Mouse (Mus musculus) left cerebral cortex, adult 11 months (tissue): ENCODE results near the gene Efhd1.

Experiments
- DNase-seq: peaks from one replicate; pipeline ENCODE4 v3.0.0; 2022; ENCODE audit warnings: low spot score

The Efhd1 gene

GRCm38 (mm10) chr1:87270204-87270603 is 6.0 kb downstream of the Efhd1 start:
- DNase-seq, result no peak

GRCm38 (mm10) chr1:87270641-87271467 is 6.7 kb downstream of the Efhd1 start:
- no peak for DNase-seq

GRCm38 (mm10) chr1:87271596-87271995 is 7.4 kb downstream of the Efhd1 start:
- no peak for DNase-seq

- no peak for DNase-seq
These were observed 8.3 kb downstream of the Efhd1 start for GRCm38 (mm10) chr1:87272462-87272861.

GRCm38 (mm10) chr1:87273514-87273942 is 9.4 kb downstream of the Efhd1 start:
- peak; percentile 54 for DNase-seq

GRCm38 (mm10) chr1:87274134-87274533 is 10.0 kb downstream of the Efhd1 start:
- DNase-seq, result no peak

GRCm38 (mm10) chr1:87275151-87275550 is 11.0 kb downstream of the Efhd1 start:
- no peak for DNase-seq

GRCm38 (mm10) chr1:87276056-87276455 is 11.9 kb downstream of the Efhd1 start:
- DNase-seq, result no peak

- no peak for DNase-seq
These were observed 16.1 kb downstream of the Efhd1 start for GRCm38 (mm10) chr1:87280281-87280680.

- DNase-seq, result no peak
These were observed 17.6 kb downstream of the Efhd1 start for GRCm38 (mm10) chr1:87281599-87282412.

GRCm38 (mm10) chr1:87282413-87282788 is 18.2 kb downstream of the Efhd1 start:
- DNase-seq, result no peak

GRCm38 (mm10) chr1:87283410-87283960 is 19.3 kb downstream of the Efhd1 start:
- no peak for DNase-seq

- no peak for DNase-seq
These were observed 22.9 kb downstream of the Efhd1 start for GRCm38 (mm10) chr1:87287105-87287504.

- DNase-seq, result no peak
These were observed 27.3 kb downstream of the Efhd1 start for GRCm38 (mm10) chr1:87291416-87291815.

GRCm38 (mm10) chr1:87292420-87293190 is 28.4 kb downstream of the Efhd1 start:
- DNase-seq, result no peak

GRCm38 (mm10) chr1:87294063-87294710 is 30.0 kb downstream of the Efhd1 start:
- DNase-seq, result no peak

- no peak for DNase-seq
These were observed 30.8 kb downstream of the Efhd1 start for GRCm38 (mm10) chr1:87294951-87295350.

- no peak for DNase-seq
These were observed 33.3 kb downstream of the Efhd1 start for GRCm38 (mm10) chr1:87297346-87297925.

- no peak for DNase-seq
These were observed 36.5 kb downstream of the Efhd1 start for GRCm38 (mm10) chr1:87300360-87301286.

GRCm38 (mm10) chr1:87301971-87302370 is 37.8 kb downstream of the Efhd1 start:
- DNase-seq, result no peak
